Mouse (Mus musculus): Measurements from ENCODE around the gene Tmc6.
"Not testable (repeated sequence)": the region's sequence is repeated elsewhere in the genome, so short reads cannot be mapped to it uniquely, and the experiment has no call there.

Tmc6 gene

DNA sequence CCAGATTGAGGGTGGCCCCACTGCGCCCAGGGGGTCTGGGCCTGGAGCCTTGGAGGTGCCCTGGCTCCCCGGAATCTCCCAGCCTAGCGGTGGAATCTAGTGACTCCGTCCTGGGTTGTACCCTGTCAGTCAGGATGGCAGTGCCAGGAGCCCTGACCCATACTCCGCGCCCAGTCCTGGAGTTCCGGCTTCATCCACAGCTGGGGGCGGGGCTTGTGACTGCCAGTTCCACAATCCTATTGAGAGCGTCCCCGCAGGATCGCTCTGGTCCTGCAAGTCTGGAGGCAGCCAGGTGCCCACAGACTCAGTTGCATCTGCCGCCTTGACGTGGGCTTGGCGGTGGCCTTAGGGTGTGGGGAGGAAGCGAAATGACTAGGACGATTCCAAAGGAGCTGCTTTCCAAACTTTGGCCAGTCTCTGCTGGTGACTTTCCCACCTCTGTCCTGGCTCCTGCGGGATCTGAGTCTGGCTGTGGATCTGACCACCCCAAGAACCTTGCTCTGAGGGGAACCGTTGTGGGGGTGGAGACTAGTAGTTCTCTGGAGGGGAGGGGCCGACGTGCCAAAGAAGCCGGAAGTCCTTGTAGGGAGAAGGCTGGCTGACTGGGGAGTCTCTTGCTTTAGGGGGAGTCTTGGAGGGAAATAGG is 28.5 kb upstream of the Tmc6 start:
- DNase-seq (ENCODE audit: low read depth, low spot score) = peak; percentile 84

DNA sequence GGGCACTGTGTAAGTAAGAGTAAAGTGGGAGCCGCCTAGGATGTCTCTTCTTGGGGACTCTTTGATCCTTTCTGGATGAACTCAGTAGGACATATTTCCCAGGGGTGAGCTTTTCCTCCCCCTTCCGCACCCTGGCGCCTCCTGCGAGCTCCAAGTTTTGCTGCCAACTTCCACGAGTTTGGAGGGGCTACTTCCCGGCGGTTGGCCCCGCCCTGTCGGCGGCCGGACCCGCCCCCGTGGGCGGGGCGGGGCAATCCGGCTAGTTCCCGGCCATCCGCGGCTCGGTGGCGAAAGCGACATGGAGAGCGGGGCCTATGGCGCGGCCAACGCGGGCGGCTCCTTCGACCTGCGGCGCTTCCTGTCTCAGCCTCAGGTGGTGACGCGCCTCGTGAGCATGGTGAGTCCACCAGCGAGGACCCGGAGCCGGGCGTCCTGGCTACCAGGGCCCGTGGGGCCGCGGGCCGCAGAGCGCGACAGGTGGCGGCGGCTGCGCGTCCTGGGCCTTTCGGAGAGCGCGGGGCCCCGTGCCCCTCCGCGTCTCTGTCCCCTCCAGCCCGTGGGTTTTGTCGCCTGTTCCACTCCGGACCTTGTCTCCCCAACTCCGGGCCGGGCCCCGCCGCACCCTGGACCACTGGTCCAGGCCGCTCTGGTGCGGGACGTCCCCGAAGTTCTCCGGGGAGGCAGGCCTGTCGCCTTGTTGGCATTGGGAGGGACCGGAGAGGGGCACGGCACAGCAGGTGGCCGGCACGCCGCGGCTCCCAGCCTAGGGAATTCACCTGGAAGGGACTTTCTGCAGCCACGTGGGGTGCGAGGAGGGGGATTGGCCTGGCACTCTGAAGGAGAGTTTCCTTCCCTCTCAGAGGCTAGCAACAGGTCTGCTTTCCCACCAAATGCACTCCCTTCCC is 27.7 kb upstream of the Tmc6 start, which contains the start of the genes Gm20708 and Syngr2:
Gene Gm20708, plus strand, starts transcription at position 262 of the 905 bp plus-strand sequence.
Gene Syngr2, plus strand, starts transcription at position 262 of the 905 bp plus-strand sequence.
- DNase-seq (ENCODE audit: low read depth, low spot score) = peak; percentile 75

GRCm38 (mm10) chr11:117806781-117807180 is 24.8 kb upstream of the Tmc6 start:
- DNase-seq (ENCODE audit: low read depth, low spot score) = no peak

GRCm38 (mm10) chr11:117803166-117803688 is 21.2 kb upstream of the Tmc6 start:
- no peak for DNase-seq (ENCODE audit: low read depth, low spot score)

DNA sequence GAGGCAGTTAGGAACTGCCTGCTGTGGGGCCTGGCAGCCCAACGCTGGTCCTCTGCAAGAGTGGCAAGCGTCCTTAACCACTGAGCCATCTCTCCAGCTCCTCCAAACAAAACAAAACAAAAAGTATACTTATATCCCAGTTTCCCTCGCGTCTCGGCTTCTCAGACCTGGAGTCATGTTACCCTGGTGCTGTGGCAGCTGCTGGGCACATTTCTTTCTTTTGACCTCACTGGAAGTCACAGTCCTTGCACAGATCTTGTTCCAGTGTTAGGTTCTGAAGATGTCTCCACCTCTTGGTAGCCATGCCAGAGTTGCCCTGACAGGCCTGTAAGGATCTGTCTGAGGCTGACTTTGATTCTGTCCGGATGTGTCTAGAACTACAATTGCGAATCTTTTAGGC is 19.7 kb upstream of the Tmc6 start:
- no peak for DNase-seq (ENCODE audit: low read depth, low spot score)

GRCm38 (mm10) chr11:117800038-117800437 is 18.0 kb upstream of the Tmc6 start:
- no peak for DNase-seq (ENCODE audit: low read depth, low spot score)

DNA sequence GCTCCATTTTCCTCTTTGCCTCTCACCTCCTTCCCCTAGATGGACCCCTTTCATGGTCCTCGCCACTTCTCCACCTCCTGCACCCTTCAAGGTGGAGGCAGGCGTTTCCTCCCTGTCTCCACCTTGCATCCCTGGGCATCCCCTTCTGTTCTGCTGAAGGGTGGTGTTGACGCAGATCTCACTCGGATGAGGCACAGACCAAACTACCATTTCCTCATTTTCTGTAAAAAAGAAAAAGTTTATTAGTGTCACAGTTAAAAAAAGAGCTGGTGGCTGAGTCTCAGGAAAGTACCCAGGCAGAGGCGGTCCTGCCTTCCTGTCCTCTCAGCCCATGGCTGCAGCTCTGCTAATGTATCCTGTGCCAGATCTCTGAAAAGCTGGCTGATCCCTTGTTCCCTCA is 17.2 kb upstream of the Tmc6 start:
- peak; percentile 66 for DNase-seq (ENCODE audit: low read depth, low spot score)

DNA sequence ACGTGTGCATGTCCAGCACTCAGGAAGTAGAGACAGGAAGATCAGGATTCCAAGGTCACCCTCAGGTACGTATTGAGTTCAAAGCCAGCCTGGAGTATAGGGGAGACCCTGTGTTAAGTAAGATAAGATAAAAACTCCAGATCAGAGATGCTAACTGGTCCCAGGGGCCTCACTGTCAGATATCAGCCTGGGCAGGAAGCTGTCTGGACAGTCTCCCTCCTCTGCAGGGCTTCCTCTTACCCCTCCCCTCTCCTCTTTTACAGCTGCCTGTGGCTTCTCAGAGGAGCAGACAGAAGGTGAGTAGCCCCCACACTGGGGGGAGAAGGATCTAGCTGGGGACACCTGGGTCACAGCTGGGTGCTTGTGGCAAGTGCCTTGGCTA is 16.2 kb upstream of the Tmc6 start:
- DNase-seq (ENCODE audit: low read depth, low spot score) = peak; percentile 55

DNA sequence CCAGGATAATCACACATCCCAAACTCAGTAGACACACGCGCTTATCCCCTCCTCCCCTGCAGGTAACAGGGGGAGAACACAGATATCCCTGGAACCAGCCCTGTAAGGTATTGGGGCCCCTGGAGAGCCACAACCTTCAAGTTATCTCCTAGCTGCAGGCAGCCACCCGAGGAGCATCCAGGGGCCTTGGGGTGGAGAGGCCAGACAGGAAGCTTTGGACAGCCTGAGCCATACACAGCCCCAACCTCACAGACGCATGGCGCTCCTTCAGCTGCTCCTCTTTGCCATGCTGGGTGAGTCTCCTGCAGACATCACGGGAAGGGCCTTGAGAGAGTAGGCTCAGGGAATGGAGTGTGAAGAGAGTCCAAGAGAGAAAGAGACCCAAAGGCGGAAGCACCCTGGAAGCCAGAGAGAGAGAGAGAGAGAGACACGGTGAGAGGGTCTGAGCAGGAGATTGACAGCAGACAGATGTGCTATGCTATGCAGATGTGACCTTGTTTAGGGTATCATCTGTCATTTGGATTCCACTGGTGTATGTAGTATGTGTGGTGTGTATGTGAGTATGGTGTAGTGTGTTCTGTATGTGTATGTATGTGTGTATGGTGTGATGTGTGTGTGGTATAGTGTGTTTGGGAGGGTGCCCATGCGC is 15.6 kb upstream of the Tmc6 start, which contains the start of gene 6030468B19Rik:
Gene 6030468B19Rik, plus strand, starts transcription at position 150 of the 649 bp plus-strand sequence.
- no peak for DNase-seq (ENCODE audit: low read depth, low spot score)

GRCm38 (mm10) chr11:117796954-117797353 is 15.0 kb upstream of the Tmc6 start:
- no peak for DNase-seq (ENCODE audit: low read depth, low spot score)

DNA sequence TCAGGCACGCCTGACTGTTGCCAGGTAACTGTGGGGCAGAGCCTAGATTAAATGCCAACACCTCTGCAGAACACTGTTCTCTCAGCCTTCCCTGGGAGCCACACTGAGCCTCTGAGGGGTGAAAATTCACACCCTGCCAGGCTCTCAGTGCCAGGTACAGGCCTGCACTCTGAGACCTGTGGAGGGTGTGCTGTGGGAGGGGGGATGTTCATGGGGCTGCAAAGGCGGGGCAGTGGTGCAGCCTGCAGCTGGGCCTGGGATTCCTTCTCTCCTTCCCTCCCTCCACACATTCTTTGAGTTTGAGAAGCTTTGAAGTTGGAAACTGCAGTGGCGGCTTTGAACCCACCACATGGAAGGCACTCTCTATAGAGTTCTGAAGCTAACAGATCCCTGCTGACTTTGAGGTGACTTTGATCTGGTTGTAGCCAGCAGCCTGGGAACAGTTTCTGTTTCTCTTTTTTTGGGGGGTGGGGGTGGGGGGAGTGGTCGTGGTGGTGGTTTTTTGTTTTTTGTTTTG is 12.1 kb upstream of the Tmc6 start:
- peak; percentile 40 for DNase-seq (ENCODE audit: low read depth, low spot score)

DNA sequence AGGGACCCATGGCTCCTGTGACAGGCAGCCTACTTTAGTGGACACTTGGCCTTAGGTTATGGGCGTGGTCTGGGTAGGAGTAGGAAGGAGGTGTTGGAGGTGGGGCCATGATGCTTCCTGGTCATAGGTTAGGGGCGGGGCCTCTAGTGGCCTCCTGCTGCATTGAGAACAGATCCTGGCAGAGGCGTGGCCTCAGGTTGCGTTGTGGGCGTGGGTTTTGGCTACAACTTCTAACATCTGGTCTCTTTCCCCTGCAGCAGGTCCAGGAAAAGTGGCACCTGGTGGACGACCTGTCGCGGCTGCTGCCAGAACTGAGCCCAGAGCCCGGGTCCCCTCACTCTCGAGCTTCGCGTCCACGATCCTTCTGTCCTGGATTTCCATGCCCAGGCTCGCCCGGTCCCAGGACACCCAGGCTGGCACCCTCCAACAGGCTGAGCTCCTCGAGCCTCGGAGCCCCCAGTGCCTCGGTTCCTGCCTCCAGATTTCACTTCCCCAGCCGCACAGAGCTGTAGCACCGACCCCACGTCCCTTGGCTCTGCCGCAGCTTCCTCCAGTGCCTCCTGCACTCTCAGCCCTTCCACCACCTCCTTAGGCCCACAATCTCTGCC is 10.4 kb upstream of the Tmc6 start:
- DNase-seq (ENCODE audit: low read depth, low spot score) = peak; percentile 54

DNA sequence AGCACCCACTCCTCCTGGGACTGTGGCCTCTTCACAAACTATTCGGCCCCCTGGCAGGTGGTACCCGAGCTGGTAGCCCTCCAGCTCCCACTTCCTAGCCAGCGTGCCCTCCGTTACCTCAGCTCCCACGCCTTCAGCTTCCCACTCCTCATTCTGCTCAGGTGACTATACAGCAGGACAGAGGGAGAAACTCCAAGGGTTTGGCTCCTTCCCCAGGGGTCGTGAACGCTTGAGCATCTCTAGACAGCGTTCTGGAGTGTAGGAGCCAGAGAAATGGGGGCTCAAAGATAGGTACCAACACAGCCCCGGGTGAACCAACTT is 9.4 kb upstream of the Tmc6 start:
- DNase-seq (ENCODE audit: low read depth, low spot score) = no peak

DNA sequence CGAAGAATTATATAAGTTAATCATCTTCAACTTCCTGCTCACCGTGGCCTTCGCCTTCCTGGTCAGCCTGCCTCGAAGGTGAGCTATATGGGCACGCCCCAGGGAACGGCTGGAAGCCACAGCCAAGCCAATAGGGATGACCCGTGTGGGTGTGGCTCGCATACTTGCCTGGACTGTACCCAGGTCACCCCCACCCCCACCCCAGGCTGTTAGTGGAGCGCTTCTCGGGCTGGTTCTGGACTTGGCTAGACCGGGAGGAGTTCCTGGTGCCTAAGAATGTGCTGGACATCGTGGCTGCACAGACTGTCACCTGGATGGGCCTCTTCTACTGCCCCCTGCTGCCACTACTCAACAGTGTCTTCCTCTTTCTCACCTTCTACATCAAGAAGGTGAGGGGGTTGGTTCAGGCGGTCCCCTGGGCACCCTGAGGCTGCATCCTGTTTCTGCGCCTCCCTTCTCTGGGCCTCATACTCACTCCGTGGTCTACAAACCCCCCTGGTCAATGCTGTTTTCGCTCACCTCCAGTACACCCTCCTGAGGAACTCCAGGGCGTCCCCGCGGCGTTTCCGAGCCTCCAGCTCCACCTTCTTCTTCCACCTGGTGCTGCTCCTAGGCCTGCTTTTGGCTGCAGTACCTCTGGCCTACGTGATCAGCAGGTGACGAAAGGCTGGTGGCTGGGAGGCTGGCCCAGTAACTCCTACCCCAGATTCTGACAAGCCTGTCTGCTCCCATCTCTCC is 8.9 kb upstream of the Tmc6 start:
- peak; percentile 43 for DNase-seq (ENCODE audit: low read depth, low spot score)

GRCm38 (mm10) chr11:117790286-117790685 is 8.3 kb upstream of the Tmc6 start:
- peak; percentile 82 for DNase-seq (ENCODE audit: low read depth, low spot score)

GRCm38 (mm10) chr11:117788481-117788880 is 6.5 kb upstream of the Tmc6 start:
- not testable (repeated sequence) for DNase-seq (ENCODE audit: low read depth, low spot score)

- peak; percentile 87 for DNase-seq (ENCODE audit: low read depth, low spot score)
These were observed 4.3 kb upstream of the Tmc6 start for GRCm38 (mm10) chr11:117786294-117786693.

DNA sequence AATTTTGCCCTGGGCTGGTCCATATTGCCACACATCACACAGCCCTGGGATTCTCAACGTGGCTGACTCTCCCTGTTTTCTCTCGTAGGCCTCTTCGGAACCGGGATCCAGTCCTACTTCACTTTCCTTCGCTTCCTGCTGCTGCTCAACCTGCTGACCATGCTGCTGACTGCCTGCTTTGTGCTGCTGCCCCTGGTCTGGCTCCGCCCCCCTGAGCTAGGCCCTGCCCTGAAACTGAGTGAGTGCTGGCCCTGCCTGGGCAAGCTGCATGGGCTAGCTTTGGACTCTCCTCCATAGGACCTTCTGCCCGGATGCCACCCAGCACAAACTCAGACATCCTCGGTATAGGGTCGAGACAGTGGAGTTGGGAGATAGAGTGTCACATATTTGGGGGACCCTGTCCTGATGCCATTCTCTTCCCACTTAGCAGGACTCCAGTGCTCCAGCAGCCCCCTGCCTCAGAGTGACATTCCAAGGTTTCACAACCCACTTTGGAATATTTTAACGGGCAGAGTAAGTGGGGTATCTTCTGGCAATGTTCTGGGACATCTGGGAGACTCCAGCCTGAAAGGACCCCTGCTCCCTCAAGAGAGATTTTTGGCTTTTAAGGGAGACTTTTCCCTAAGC is 1.8 kb upstream of the Tmc6 start:
- peak; percentile 46 for DNase-seq (ENCODE audit: low read depth, low spot score)

DNA sequence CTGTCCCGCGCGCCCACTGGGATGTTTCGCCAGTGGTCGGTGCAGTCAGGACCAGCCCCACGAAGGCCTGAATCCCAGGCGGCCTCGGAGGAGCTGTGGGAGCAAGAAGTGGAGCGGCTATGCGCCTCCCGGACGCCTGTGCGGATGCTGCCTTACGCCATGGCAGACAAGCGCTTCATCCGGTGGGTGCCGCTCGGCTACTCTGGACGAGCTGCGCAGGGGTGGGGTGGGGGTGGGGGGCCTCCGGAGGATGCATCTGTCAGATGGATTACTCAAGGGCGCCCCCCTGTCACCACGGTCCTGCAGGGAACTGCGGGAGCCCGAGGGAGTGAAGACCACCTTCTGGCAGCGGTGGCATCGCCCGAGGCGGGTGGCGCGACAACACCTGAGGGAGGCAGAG is 1.1 kb upstream of the Tmc6 start:
- DNase-seq (ENCODE audit: low read depth, low spot score) = peak; percentile 81

DNA sequence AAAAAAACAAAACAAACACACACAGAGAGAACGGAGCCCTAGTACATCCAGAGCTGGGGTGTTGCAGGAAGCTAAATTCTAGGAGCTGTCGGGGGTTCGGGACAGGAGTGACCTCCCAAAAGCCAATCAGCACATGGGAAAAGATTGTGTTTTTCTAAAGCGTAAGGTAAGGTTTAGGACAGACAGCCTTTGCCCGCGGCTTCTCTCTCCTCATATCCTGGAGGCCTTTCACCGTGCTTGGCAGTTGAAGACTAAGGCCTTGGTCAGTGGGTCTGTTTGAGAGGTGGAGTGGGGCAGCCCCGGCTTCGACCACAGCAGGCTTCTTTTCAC is 672 bp upstream of the Tmc6 start:
- no peak for DNase-seq (ENCODE audit: low read depth, low spot score)

Data from CD4-positive, CD25-positive, alpha-beta regulatory T cell, adult 2 months (primary cell).